Mouse (Mus musculus) midbrain, embryonic 16.5 days (tissue): ENCODE measurements around the gene Fam71a. TPM values are rescaled to one million over a fixed set of nuclear protein-coding genes. Genes with fewer than 3 reads are reported as not detected.
A peak's percentile ranks its signal among the peaks of the same experiment; 100 is the strongest.

ENCODE experiments used
- ATAC-seq: fragments of 200-750 bp; cut with Nextera tagmentation; 2 replicates; pipeline ENCODE4 v1.8.0; 2017; ENCODE audit warnings: moderate TSS enrichment
- H3K27ac ChIP-seq: fragments of 300-500 bp; sonication (generic); 2 replicates; pipeline ENCODE4 v1.5.1; 2014; ENCODE audit warnings: mild to moderate bottlenecking, low read length, mixed read lengths
- H3K27me3 ChIP-seq: fragments of 300-500 bp; sonication (generic); 2 replicates; pipeline ENCODE4 v1.6.1; 2014; ENCODE audit warnings: low read depth, low read length, mixed read lengths; ENCODE audit not compliant: control insufficient read depth, insufficient read depth
- H3K36me3 ChIP-seq: fragments of 300-500 bp; sonication (generic); 2 replicates; pipeline ENCODE4 v1.6.1; 2014; ENCODE audit warnings: mild to moderate bottlenecking, low read length, moderate library complexity, mixed read lengths; ENCODE audit not compliant: control insufficient read depth, insufficient read depth
- H3K4me1 ChIP-seq: fragments of 300-500 bp; sonication (generic); 2 replicates; pipeline ENCODE4 v1.6.1; 2014; ENCODE audit warnings: mild to moderate bottlenecking, low read length, mixed read lengths; ENCODE audit not compliant: control insufficient read depth, insufficient read depth
- H3K4me2 ChIP-seq: fragments of 300-500 bp; sonication (generic); 2 replicates; pipeline ENCODE4 v1.6.1; 2014; ENCODE audit warnings: mild to moderate bottlenecking, low read length, mixed read lengths
- H3K4me3 ChIP-seq: fragments of 300-500 bp; sonication (generic); 2 replicates; pipeline ENCODE4 v1.5.1; 2014; ENCODE audit warnings: low read depth, mild to moderate bottlenecking, low read length, moderate library complexity, mixed read lengths
- H3K9ac ChIP-seq: fragments of 300-500 bp; sonication (generic); 2 replicates; pipeline ENCODE4 v1.6.1; 2014; ENCODE audit warnings: low read depth, low read length, mixed read lengths
- H3K9me3 ChIP-seq: fragments of 300-500 bp; sonication (generic); replicated peaks from 2 replicates; pipeline ENCODE4 v1.6.1; 2014; ENCODE audit warnings: mild to moderate bottlenecking, low read length, mixed read lengths; ENCODE audit not compliant: control insufficient read depth, poor library complexity, severe bottlenecking
- WGBS: fragments of 180-500 bp; shearing (Covaris S2); extraction: QIAGEN DNeasy Blood & Tissue Kit; methylation state at CpG from one replicate; pipeline ENCODE4 v1.1.7; 2014; 5-methylcytosine and 5-hydroxymethylcytosine counted together
- polyA plus RNA-seq: library from polyadenylated mRNA; unstranded; fragments of >200 nt; fragmentation: Nextera tagmentation; extraction: Ambion mirVana; gene quantifications from 2 replicates; pipeline ENCODE4 v1.2.1, GENCODE M21; 2015

Gene Fam71a
- polyA plus RNA-seq, 1 experiment from 2014 or later: not detected

GRCm38 (mm10) chr1:191135406-191135805 is 29.2 kb downstream of the Fam71a start:
- no peak overlapping the region for H3K9ac ChIP-seq
- H3K4me3 ChIP-seq: no peak overlapping the region
- no peaks in the 10 kb centered on the region for H3K4me1 ChIP-seq
- no peaks in the 10 kb centered on the region for H3K36me3 ChIP-seq
- ATAC-seq: no peak
- 56% methylated on average over 4 of the region's 4 CpGs for WGBS
- no peaks in the 10 kb centered on the region for H3K9me3 ChIP-seq
- H3K4me2 ChIP-seq: no peak overlapping the region
- no peaks in the 10 kb centered on the region for H3K27me3 ChIP-seq
- no peak overlapping the region for H3K27ac ChIP-seq

DNA sequence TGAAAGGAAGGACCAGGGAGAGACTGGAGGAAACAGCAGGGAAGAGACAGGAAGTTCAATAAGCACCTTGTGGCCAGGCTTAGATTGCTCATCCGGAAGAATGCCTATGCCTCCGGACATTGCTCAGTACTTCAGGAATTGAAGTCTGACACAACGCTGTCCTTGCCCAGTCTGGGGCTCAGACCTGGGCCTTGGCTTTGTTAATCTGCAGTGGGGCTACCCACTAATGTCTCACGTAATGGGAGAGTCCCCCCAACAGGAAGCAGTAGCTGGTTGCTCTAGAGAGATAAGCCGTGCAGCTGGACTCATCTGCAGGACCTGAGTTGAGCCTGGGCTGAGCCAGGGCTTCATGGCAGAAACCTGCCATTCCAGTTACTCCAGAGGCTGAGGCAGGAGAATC is 31.7 kb downstream of the Fam71a start:
- no peaks in the 10 kb centered on the region for H3K36me3 ChIP-seq
- H3K4me3 ChIP-seq: no peak overlapping the region
- WGBS: 71% methylated on average over 5 of the region's 5 CpGs
- H3K9ac ChIP-seq: no peak overlapping the region
- H3K27me3 ChIP-seq: no peaks in the 10 kb centered on the region
- no peaks in the 10 kb centered on the region for H3K4me1 ChIP-seq
- H3K4me2 ChIP-seq: no peak overlapping the region
- H3K9me3 ChIP-seq: no peaks in the 10 kb centered on the region; the same call in 1 of the 2 replicates
- ATAC-seq: no peak
- no peak overlapping the region for H3K27ac ChIP-seq

DNA sequence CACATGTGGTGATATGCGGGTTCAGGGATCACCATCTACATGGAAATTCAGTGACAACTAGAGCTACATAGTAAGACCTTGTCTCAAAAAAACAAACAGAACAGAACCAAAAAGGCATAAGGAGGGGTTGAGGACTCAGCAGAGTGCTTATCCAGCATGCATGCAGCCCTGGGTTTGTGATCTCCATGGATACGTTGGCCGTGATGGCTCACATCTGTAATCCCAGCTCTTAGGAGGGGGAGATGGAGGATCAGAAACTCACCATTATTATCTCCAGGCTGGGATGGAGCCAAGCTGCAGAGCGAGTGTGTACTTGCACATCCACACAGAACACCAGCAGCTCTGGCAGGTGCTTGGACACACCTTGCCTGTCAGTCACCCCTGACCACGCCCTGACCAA is 32.4 kb downstream of the Fam71a start:
- H3K27me3 ChIP-seq: no peaks in the 10 kb centered on the region
- H3K4me1 ChIP-seq: no peaks in the 10 kb centered on the region
- H3K9me3 ChIP-seq: no peaks in the 10 kb centered on the region; the same call in 1 of the 2 replicates
- no peak overlapping the region for H3K4me3 ChIP-seq
- H3K36me3 ChIP-seq: no peaks in the 10 kb centered on the region
- H3K27ac ChIP-seq: no peak overlapping the region
- no peak for ATAC-seq
- H3K9ac ChIP-seq: no peak overlapping the region
- H3K4me2 ChIP-seq: no peak overlapping the region
- WGBS: 59% methylated on average over 5 of the region's 5 CpGs

GRCm38 (mm10) chr1:191131692-191132091 is 32.9 kb downstream of the Fam71a start:
- Histone ChIP-seq H3K9ac (no peak overlapping the region), H3K4me2 (no peak overlapping the region), H3K27ac (no peak overlapping the region), H3K9me3 (no peaks in the 10 kb centered on the region; the same call in 1 of the 2 replicates), H3K36me3 (no peaks in the 10 kb centered on the region), H3K4me1 (no peaks in the 10 kb centered on the region), H3K4me3 (no peak overlapping the region), H3K27me3 (no peaks in the 10 kb centered on the region; the same call in 1 of the 2 replicates)
- ATAC-seq: no peak
- 86% methylated on average over 2 of the region's 2 CpGs for WGBS

GRCm38 (mm10) chr1:191125811-191126638 is 38.6 kb downstream of the Fam71a start:
- no peak; the same call in 1 of the 2 replicates for ATAC-seq
- Histone ChIP-seq H3K4me1 (no peaks in the 10 kb centered on the region), H3K27me3 (no peaks in the 10 kb centered on the region; the same call in 1 of the 2 replicates), H3K4me3 (no peak overlapping the region), H3K27ac (no peak overlapping the region), H3K9me3 (no peaks in the 10 kb centered on the region; the same call in 1 of the 2 replicates), H3K36me3 (no peaks in the 10 kb centered on the region), H3K4me2 (peak overlapping the region; percentile 54), H3K9ac (no peak overlapping the region)
- 17% methylated on average over 38 of the region's 38 CpGs for WGBS

GRCm38 (mm10) chr1:191124288-191124687 is 40.3 kb downstream of the Fam71a start:
- H3K36me3 ChIP-seq: no peaks in the 10 kb centered on the region
- ATAC-seq: no peak
- no peak overlapping the region for H3K4me3 ChIP-seq
- 67% methylated on average over 4 of the region's 4 CpGs for WGBS
- H3K9me3 ChIP-seq: no peaks in the 10 kb centered on the region
- no peak overlapping the region for H3K27ac ChIP-seq
- no peak overlapping the region for H3K4me2 ChIP-seq
- H3K9ac ChIP-seq: no peak overlapping the region
- no peaks in the 10 kb centered on the region for H3K4me1 ChIP-seq
- H3K27me3 ChIP-seq: no peaks in the 10 kb centered on the region; the same call in 1 of the 2 replicates

- no peaks in the 10 kb centered on the region for H3K36me3 ChIP-seq
- H3K4me2 ChIP-seq: no peak overlapping the region
- H3K9me3 ChIP-seq: no peaks in the 10 kb centered on the region
- no peak overlapping the region for H3K4me3 ChIP-seq
- no peaks in the 10 kb centered on the region; the same call in 1 of the 2 replicates for H3K27me3 ChIP-seq
- no peak overlapping the region for H3K27ac ChIP-seq
- no peaks in the 10 kb centered on the region for H3K4me1 ChIP-seq
- WGBS: 85% methylated on average over 2 of the region's 2 CpGs
- ATAC-seq: no peak
- H3K9ac ChIP-seq: no peak overlapping the region
These were observed 40.9 kb downstream of the Fam71a start for GRCm38 (mm10) chr1:191123696-191124095.

GRCm38 (mm10) chr1:191122744-191123143 is 41.9 kb downstream of the Fam71a start:
- no peaks in the 10 kb centered on the region for H3K4me1 ChIP-seq
- H3K9me3 ChIP-seq: no peaks in the 10 kb centered on the region
- ATAC-seq: no peak
- no peaks in the 10 kb centered on the region for H3K36me3 ChIP-seq
- no peak overlapping the region for H3K4me3 ChIP-seq
- no peak overlapping the region for H3K9ac ChIP-seq
- WGBS: 70% methylated on average over 3 of the region's 3 CpGs
- H3K27me3 ChIP-seq: no peaks in the 10 kb centered on the region; the same call in 1 of the 2 replicates
- H3K4me2 ChIP-seq: no peak overlapping the region
- H3K27ac ChIP-seq: no peak overlapping the region

DNA sequence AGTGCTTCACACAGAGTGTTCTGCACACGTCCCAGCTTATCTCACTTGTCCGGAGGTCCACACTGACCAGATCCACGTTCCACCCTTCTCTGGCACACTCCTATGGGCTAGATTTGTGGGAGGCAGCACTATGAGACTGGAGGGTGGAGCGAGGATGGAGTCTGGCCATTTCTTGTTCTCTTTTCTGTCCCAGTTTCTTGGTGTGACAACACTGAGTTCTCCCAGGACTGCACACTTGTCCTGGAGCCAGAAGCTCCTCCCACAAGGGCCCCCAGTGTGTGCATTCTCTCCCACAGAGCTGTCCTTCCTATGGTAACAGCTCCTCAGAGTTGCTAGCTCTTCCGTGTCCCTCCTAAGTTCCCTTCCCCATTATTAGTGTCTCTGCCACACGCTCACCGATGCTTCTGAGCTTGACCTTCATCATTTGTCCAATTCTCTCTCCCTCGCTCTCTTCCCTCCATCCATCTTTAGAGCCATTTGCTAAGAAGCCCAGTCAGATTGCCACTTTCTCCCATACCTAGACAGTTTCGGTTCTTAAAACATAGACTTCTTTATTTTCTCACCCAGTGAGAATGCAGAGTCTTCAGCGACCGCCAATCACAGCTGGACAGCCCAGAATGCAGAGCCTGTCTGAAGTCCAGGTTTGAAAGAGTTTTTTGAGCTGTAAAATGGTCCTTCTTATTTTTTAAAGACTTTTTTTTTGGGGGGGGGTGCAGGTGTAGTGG is 48.9 kb downstream of the Fam71a start:
- peak; percentile 17; the same call in 1 of the 2 replicates for ATAC-seq
- WGBS: 75% methylated on average over 11 of the region's 11 CpGs
- no peaks in the 10 kb centered on the region for H3K9me3 ChIP-seq
- no peaks in the 10 kb centered on the region for H3K36me3 ChIP-seq
- H3K4me1 ChIP-seq: no peaks in the 10 kb centered on the region
- no peak overlapping the region for H3K9ac ChIP-seq
- H3K27me3 ChIP-seq: no peaks in the 10 kb centered on the region
- no peak overlapping the region for H3K4me2 ChIP-seq
- H3K27ac ChIP-seq: no peak overlapping the region
- no peak overlapping the region for H3K4me3 ChIP-seq
